Mouse (Mus musculus) intestine, postnatal 0 days (tissue): ENCODE measurements around the gene Fam136a. TPM values are rescaled to one million over a fixed set of nuclear protein-coding genes. Genes with fewer than 3 reads are reported as not detected.
A peak's percentile ranks its signal among the peaks of the same experiment; 100 is the strongest.
"Not testable (repeated sequence)": the region's sequence is repeated elsewhere in the genome, so short reads cannot be mapped to it uniquely, and the experiment has no call there.

Source experiments
- ATAC-seq: fragments of 200-750 bp; cut with Nextera tagmentation; 2 replicates; pipeline ENCODE4 v1.8.0; 2017; ENCODE audit warnings: mild to moderate bottlenecking, moderate TSS enrichment, moderate library complexity
- H3K27ac ChIP-seq: fragments of 300-500 bp; sonication (generic); 2 replicates; pipeline ENCODE4 v1.5.1; 2014; ENCODE audit warnings: mild to moderate bottlenecking, low read depth, low read length, moderate library complexity
- H3K27me3 ChIP-seq: fragments of 300-500 bp; sonication (generic); replicated peaks from 2 replicates; pipeline ENCODE4 v1.6.1; 2014; ENCODE audit warnings: low read length, mixed read lengths; ENCODE audit not compliant: control insufficient read depth, insufficient read depth
- H3K36me3 ChIP-seq: fragments of 300-500 bp; sonication (generic); 2 replicates; pipeline ENCODE4 v1.6.1; 2014; ENCODE audit warnings: mild to moderate bottlenecking, moderate library complexity; ENCODE audit not compliant: control insufficient read depth, insufficient read depth
- H3K4me1 ChIP-seq: fragments of 300-500 bp; sonication (generic); replicated peaks from 2 replicates; pipeline ENCODE4 v1.6.1; 2014; ENCODE audit warnings: antibody characterized with exemption, low read length, mixed read lengths; ENCODE audit not compliant: control insufficient read depth, insufficient read depth
- H3K4me2 ChIP-seq: fragments of 300-500 bp; sonication (generic); replicated peaks from 2 replicates; pipeline ENCODE4 v1.6.1; 2014; ENCODE audit warnings: low read depth, mild to moderate bottlenecking, moderate library complexity
- H3K4me3 ChIP-seq: fragments of 300-500 bp; sonication (generic); 2 replicates; pipeline ENCODE4 v1.5.1; 2014; ENCODE audit warnings: low read depth, low read length
- H3K9ac ChIP-seq: fragments of 300-500 bp; sonication (generic); 2 replicates; pipeline ENCODE4 v1.6.1; 2014; ENCODE audit warnings: mild to moderate bottlenecking, low read depth, low read length
- H3K9me3 ChIP-seq: fragments of 300-500 bp; sonication (generic); 2 replicates; pipeline ENCODE4 v1.6.1; 2016; ENCODE audit warnings: mixed run types; ENCODE audit not compliant: control insufficient read depth
- CTCF ChIP-seq: sonication (generic); IDR thresholded peaks from 2 replicates; pipeline ENCODE4 v1.5.1; 2016; ENCODE audit warnings: low read depth, mild to moderate bottlenecking, control low read depth, antibody characterized with exemption, moderate library complexity
- WGBS: fragments of 180-500 bp; shearing (Covaris S2); extraction: QIAGEN DNeasy Blood & Tissue Kit; methylation state at CpG from one replicate; pipeline ENCODE4 v1.1.7; 2014; 5-methylcytosine and 5-hydroxymethylcytosine counted together
- polyA plus RNA-seq: library from polyadenylated mRNA; unstranded; fragments of >200 nt; fragmentation: Nextera tagmentation; extraction: Ambion mirVana; gene quantifications from 2 replicates; pipeline ENCODE4 v1.2.1, GENCODE M21; 2015

Fam136a gene
- polyA plus RNA-seq, 1 experiment from 2014 or later = 65.8 TPM

DNA sequence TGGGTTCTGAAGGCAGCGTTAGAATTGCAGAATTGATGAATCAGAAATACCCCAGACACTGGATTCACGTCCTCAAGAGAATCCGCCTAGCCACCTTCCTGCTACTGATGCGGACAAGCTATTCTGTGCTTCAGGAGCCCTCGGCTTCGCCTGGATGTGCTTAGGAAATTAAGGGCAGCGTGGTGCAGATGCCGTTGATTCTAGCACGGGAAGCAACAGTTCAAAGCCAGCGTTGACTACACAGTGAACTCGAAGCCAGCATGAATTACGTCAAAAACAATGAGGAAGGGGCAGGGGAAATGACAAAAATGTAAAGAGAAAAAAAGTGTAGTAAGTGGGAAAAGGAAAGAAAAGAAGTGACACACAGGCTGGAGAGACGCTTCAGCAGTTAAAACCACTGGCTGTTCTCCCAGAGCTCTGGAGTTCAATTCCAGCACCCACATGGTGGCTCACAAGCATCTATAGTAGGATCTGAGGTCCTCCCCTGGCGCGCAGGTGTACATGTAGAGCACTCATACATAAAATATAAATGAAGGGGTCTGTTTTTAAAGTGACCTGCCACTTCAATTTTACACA, 5.4 kb downstream of the Fam136a start, which contains the start of gene Snrpg:
Snrpg (plus strand) TSS at position 541 of the 576 bp plus-strand sequence.
- H3K9ac ChIP-seq = peak within 1 kb of the TSS; percentile 87
- peak within 1 kb of the TSS; percentile 71 for H3K4me2 ChIP-seq
- no peaks in the 10 kb centered on the region for H3K27me3 ChIP-seq
- H3K27ac ChIP-seq = peak within 1 kb of the TSS; percentile 78
- WGBS = 14% methylated on average over 15 of the region's 15 CpGs
- H3K9me3 ChIP-seq = no peaks in the 10 kb centered on the region
- no peak for TF ChIP-seq CTCF
- H3K4me1 ChIP-seq = peaks cover 8% of the 10 kb centered on the region
- peak; percentile 40; the same call in 1 of the 2 replicates for ATAC-seq
- peak within 1 kb of the TSS; percentile 82 for H3K4me3 ChIP-seq
- peaks cover 6% of the 10 kb centered on the region; the same call in 1 of the 2 replicates for H3K36me3 ChIP-seq

GRCm38 (mm10) chr6:86371340-86371911, 6.0 kb downstream of the Fam136a start:
- H3K4me1 ChIP-seq = peaks cover 8% of the 10 kb centered on the region
- ATAC-seq = peak; percentile 93
- peaks cover 10% of the 10 kb centered on the region; the same call in 1 of the 2 replicates for H3K36me3 ChIP-seq
- TF ChIP-seq CTCF = peak; percentile 19; the same call in 1 of the 2 replicates
- H3K9ac ChIP-seq = peak overlapping the region; percentile 87
- peak overlapping the region; percentile 82 for H3K4me3 ChIP-seq
- H3K27ac ChIP-seq = peak overlapping the region; percentile 78
- peak overlapping the region; percentile 71 for H3K4me2 ChIP-seq
- no peaks in the 10 kb centered on the region for H3K9me3 ChIP-seq
- no peaks in the 10 kb centered on the region for H3K27me3 ChIP-seq
- under 1% methylated on average over 50 of the region's 50 CpGs for WGBS

GRCm38 (mm10) chr6:86371950-86372516, 6.6 kb downstream of the Fam136a start:
- 1% methylated on average over 12 of the region's 12 CpGs for WGBS
- Histone ChIP-seq H3K27me3 (no peaks in the 10 kb centered on the region), H3K36me3 (peaks cover 16% of the 10 kb centered on the region), H3K4me1 (peaks cover 8% of the 10 kb centered on the region), H3K4me3 (peak overlapping the region; percentile 82), H3K9me3 (no peaks in the 10 kb centered on the region), H3K27ac (0 out of 2 replicates have a peak overlapping the region, but pooled peaks have one; percentile 78), H3K9ac (peak overlapping the region; percentile 87), H3K4me2 (peak overlapping the region; percentile 71)
- no peak for ATAC-seq
- TF ChIP-seq CTCF = no peak

GRCm38 (mm10) chr6:86373556-86373955, 8.1 kb downstream of the Fam136a start:
- 94% methylated on average over 6 of the region's 6 CpGs for WGBS
- no peak for TF ChIP-seq CTCF
- H3K4me3 ChIP-seq = no peak overlapping the region
- H3K9ac ChIP-seq = no peak overlapping the region
- no peaks in the 10 kb centered on the region for H3K9me3 ChIP-seq
- peaks cover 21% of the 10 kb centered on the region for H3K36me3 ChIP-seq
- H3K4me2 ChIP-seq = no peak overlapping the region
- no peak overlapping the region for H3K27ac ChIP-seq
- ATAC-seq = no peak
- H3K27me3 ChIP-seq = no peaks in the 10 kb centered on the region
- peaks cover 8% of the 10 kb centered on the region for H3K4me1 ChIP-seq

DNA sequence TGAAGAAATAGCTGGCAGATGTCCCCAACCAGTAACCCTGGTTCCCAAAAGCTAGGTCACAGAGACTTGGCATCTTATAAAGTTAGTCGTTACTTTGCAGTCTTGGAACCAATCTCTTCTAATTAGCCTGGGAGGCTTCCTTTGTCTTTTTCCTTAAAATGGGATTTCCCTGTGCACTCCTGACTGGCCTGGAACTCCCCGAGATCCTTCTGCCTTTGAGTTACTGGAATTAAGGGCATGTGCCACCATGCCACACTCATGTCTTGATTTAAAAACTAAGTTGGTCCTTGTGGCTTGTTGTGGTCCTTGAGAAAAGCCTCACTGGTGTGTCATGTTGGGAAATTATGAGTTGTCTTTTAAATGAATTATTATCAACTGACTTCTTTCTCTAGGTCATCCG, 12.9 kb downstream of the Fam136a start:
- H3K4me3 ChIP-seq = no peak overlapping the region
- H3K27me3 ChIP-seq = no peaks in the 10 kb centered on the region
- WGBS = 88% methylated on average over 3 of the region's 3 CpGs
- no peak overlapping the region for H3K4me2 ChIP-seq
- no peak overlapping the region for H3K9ac ChIP-seq
- H3K36me3 ChIP-seq = peaks cover 35% of the 10 kb centered on the region
- H3K4me1 ChIP-seq = no peaks in the 10 kb centered on the region
- ATAC-seq = no peak
- no peaks in the 10 kb centered on the region for H3K9me3 ChIP-seq
- no peak for TF ChIP-seq CTCF
- no peak overlapping the region for H3K27ac ChIP-seq

GRCm38 (mm10) chr6:86380112-86380511, 14.7 kb downstream of the Fam136a start:
- not testable (repeated sequence) for H3K4me1 ChIP-seq, H3K27me3 ChIP-seq, H3K4me2 ChIP-seq, H3K27ac ChIP-seq, ATAC-seq, H3K9me3 ChIP-seq, H3K9ac ChIP-seq, H3K4me3 ChIP-seq
- H3K36me3 ChIP-seq = peaks cover 35% of the 10 kb centered on the region
- WGBS = 82% methylated on average over 5 of the region's 8 CpGs
